Mouse (Mus musculus) cerebellum, adult 11 months (tissue): Measurements from ENCODE around the gene Kctd10.

Source experiments
- DNase-seq: peaks from one replicate; pipeline ENCODE4 v3.0.0; 2022

The Kctd10 gene

GRCm38 (mm10) chr5:114342996-114343395, 37.3 kb downstream of the Kctd10 start:
- DNase-seq, result no peak

- DNase-seq, result no peak
Observed at GRCm38 (mm10) chr5:114323791-114324507, 56.4 kb downstream of the Kctd10 start.

DNA sequence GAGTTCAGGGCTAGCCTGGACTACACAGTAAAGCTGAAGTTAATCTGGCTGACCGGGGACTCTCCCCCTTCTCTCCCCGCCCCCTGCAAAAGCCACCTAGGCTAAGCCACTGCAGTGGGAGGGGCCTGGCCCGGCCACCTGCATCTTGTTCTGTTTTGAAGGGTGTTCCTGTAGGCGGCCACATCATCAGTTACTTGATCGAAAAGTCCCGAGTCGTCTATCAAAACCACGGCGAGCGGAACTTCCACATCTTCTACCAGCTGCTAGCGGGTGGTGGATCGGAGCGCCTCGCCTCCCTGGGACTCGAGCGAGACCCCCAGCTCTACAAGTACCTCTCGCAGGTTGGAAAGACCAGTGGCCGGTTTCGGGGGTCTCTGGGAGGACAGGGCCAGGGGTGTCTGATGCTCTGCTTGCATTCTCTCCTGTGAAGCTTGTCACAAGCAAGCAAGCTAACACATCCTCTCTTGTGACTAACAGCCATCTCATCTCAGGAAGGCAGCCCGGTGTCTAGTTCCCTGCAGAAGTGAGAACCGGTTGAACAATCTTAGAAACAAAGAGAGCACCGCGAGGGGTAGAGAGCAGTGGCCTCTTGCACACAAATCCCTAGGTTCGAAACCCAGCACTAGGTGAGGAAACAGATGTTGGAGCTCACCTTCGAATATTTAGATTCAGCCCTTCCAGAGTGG, 57.1 kb downstream of the Kctd10 start:
- DNase-seq, result no peak
